Mouse (Mus musculus): Measurements from ENCODE around the gene Nat8l. TPM values are rescaled to one million over a fixed set of nuclear protein-coding genes. Genes with fewer than 3 reads are reported as not detected.
"Not testable (repeated sequence)": the region's sequence is repeated elsewhere in the genome, so short reads cannot be mapped to it uniquely, and the experiment has no call there.

Gene Nat8l
- 0.26 and 0.36 TPM in 2 replicates for polyA plus RNA-seq (2014; fragmentation: Nextera tagmentation; extraction: Ambion mirVana)

DNA sequence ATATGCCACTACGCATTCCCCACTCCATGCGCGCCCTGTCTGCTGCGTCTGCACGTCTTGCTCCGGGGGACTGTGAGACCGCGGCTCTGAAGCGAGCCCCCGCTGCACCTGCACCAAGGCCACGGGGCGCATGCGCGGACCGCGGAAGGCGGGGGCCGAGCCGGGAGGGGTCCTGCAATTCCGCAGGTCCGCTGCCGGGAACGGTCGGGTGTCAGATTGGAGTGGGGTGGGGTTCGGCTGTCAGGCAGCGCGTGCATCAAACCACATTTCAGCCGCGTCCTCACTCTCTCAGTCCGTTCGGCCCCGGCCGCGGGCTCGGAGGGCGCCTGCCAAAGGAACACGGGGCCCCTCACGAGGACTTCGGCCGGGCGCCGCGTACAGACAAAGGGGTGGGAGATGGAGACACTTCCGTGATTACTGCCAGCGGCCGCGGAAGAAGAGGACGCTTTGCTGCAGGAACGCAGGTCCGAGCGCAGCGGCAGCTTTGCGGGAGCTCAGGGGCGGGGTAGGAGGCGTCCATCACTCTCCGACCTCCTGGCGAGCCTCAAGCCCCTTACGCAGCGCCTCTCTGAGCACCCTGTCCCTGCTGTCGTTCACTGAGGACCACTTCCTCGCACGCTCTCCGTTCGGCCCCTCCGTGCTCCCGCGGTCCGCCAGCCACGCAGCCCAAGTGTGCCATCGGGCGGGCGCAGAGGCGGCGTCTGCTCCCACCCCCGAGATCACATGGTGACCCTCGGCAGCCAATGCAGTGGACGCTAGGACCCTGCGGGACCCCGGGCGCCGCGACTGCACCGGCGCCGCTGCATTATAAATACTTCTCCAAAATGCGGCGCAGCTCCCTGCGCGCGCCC, at the start of gene Nat8l:
Gene Nat8l (plus strand): TSS at position 142 of the 851 bp plus-strand sequence.
- under 1% methylated on average over 80 of the region's 90 CpGs for WGBS
- DNase-seq (ENCODE audit: low spot score) (peak; percentile 86), ATAC-seq (replicated peaks; ENCODE audit: insufficient number of reproducible peaks, low FRiP score, low TSS enrichment, low read depth) (peak; percentile 84)
- no peaks in the 10 kb centered on the region for H3K9me3 ChIP-seq (replicated peaks; ENCODE audit: control insufficient read depth, low read length)
- H3K4me2 ChIP-seq (ENCODE audit: low read depth, low read length) = peak within 1 kb of the TSS; percentile 96
- no peaks in the 10 kb centered on the region for H3K36me3 ChIP-seq (replicated peaks; ENCODE audit: control insufficient read depth, insufficient read depth, low read depth, low read length)
- H3K27me3 ChIP-seq (ENCODE audit: control insufficient read depth, insufficient read depth, low read length) = peaks cover 46% of the 10 kb centered on the region
- 0 out of 2 replicates have a peak within 1 kb of the TSS, but pooled peaks have one; percentile 28 for H3K27ac ChIP-seq (replicated peaks; ENCODE audit: low read depth, low read length)
- H3K4me3 ChIP-seq (ENCODE audit: low read depth, low read length) = peak within 1 kb of the TSS; percentile 63
- peak within 1 kb of the TSS; percentile 57 for H3K9ac ChIP-seq (replicated peaks; ENCODE audit: low read length)
- H3K4me1 ChIP-seq (ENCODE audit: control insufficient read depth, insufficient read depth, low read length) = peaks cover 9% of the 10 kb centered on the region

DNA sequence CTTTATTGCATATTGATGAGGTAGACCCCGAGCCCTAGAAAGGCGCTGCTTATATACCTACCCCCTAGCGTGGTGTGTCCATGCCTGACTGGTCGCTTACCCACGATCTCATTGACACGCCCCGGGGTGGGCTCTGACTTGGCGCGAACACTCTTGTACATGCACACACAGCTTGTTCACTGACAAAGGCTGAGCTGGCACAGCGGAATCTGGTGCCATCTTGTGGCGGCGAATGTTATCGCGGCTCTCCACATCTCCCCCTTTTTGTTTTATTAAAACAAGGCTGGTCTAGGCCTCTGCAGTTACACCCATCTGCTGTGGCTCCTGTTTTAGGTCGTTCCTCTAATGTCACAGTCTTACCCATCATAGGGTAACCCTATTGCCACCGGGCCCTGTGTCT, 48.7 kb upstream of the Nat8l start:
- H3K36me3 ChIP-seq (replicated peaks; ENCODE audit: control insufficient read depth, insufficient read depth, low read depth, low read length); H3K9ac ChIP-seq (replicated peaks; ENCODE audit: low read length); H3K4me1 ChIP-seq (ENCODE audit: control insufficient read depth, insufficient read depth, low read length); H3K27ac ChIP-seq (replicated peaks; ENCODE audit: low read depth, low read length); H3K4me2 ChIP-seq (ENCODE audit: low read depth, low read length); ATAC-seq (replicated peaks; ENCODE audit: insufficient number of reproducible peaks, low FRiP score, low TSS enrichment, low read depth); DNase-seq (ENCODE audit: low spot score); H3K4me3 ChIP-seq (ENCODE audit: low read depth, low read length); H3K9me3 ChIP-seq (replicated peaks; ENCODE audit: control insufficient read depth, low read length); H3K27me3 ChIP-seq (ENCODE audit: control insufficient read depth, insufficient read depth, low read length): not testable (repeated sequence)
- 82% methylated on average over 16 of the region's 16 CpGs for WGBS

GRCm38 (mm10) chr5:33948314-33948713, 47.5 kb upstream of the Nat8l start:
- Histone ChIP-seq H3K9me3 (replicated peaks; ENCODE audit: control insufficient read depth, low read length) (no peaks in the 10 kb centered on the region), H3K4me3 (ENCODE audit: low read depth, low read length) (no peak overlapping the region), H3K36me3 (replicated peaks; ENCODE audit: control insufficient read depth, insufficient read depth, low read depth, low read length) (no peaks in the 10 kb centered on the region), H3K4me2 (ENCODE audit: low read depth, low read length) (no peak overlapping the region), H3K4me1 (ENCODE audit: control insufficient read depth, insufficient read depth, low read length) (no peaks in the 10 kb centered on the region), H3K27ac (replicated peaks; ENCODE audit: low read depth, low read length) (no peak overlapping the region), H3K27me3 (ENCODE audit: control insufficient read depth, insufficient read depth, low read length) (no peaks in the 10 kb centered on the region), H3K9ac (replicated peaks; ENCODE audit: low read length) (no peak overlapping the region)
- ATAC-seq (replicated peaks; ENCODE audit: insufficient number of reproducible peaks, low FRiP score, low TSS enrichment, low read depth) (no peak), DNase-seq (ENCODE audit: low spot score) (no peak)
- WGBS = 92% methylated on average over 4 of the region's 4 CpGs

DNA sequence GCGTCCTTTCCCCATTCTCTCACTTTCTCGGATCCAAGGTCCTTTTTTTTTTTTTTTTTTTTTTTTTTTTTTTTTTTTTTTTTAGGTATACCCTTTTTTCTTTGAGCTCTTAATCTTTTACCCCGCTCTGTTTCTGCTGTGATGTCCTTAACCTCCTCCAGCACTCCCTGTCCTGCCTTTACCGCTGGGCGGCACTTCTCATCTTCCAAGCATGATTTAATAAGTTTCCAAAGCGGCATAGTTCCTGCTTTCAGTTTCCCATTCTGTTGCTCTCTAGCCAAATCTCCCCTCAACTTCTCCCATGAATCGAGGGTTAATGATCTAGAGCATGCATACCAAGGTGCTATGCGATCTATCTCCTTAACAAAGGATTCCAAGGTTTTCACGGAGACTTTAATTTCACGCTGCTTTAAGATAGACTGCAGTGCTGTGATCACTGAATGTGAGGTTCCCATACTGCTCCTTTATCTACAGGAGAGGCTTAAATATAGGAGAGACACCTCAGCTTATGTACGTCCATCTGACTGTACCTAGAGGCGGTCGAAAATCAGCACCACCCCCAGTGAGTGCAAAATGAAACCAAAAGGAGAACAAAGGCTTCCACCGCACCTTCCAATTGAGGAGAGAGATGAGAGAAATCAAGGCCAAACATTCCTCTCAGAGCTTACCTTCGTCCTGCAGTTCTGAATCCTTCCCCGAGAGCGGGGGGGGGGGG, 42.2 kb upstream of the Nat8l start:
- no peaks in the 10 kb centered on the region; the same call in 1 of the 2 replicates for H3K9me3 ChIP-seq (replicated peaks; ENCODE audit: control insufficient read depth, low read length)
- no peak for DNase-seq (ENCODE audit: low spot score)
- H3K4me2 ChIP-seq (ENCODE audit: low read depth, low read length) = no peak overlapping the region
- no peak overlapping the region for H3K27ac ChIP-seq (replicated peaks; ENCODE audit: low read depth, low read length)
- H3K4me1 ChIP-seq (ENCODE audit: control insufficient read depth, insufficient read depth, low read length) = no peaks in the 10 kb centered on the region
- no peak for ATAC-seq (replicated peaks; ENCODE audit: insufficient number of reproducible peaks, low FRiP score, low TSS enrichment, low read depth)
- H3K27me3 ChIP-seq (ENCODE audit: control insufficient read depth, insufficient read depth, low read length) = no peaks in the 10 kb centered on the region
- no peaks in the 10 kb centered on the region for H3K36me3 ChIP-seq (replicated peaks; ENCODE audit: control insufficient read depth, insufficient read depth, low read depth, low read length)
- H3K9ac ChIP-seq (replicated peaks; ENCODE audit: low read length) = no peak overlapping the region
- H3K4me3 ChIP-seq (ENCODE audit: low read depth, low read length) = no peak overlapping the region
- WGBS = 87% methylated on average over 17 of the region's 17 CpGs

GRCm38 (mm10) chr5:33954354-33954753, 41.4 kb upstream of the Nat8l start:
- no peak for ATAC-seq (replicated peaks; ENCODE audit: insufficient number of reproducible peaks, low FRiP score, low TSS enrichment, low read depth)
- no peaks in the 10 kb centered on the region for H3K36me3 ChIP-seq (replicated peaks; ENCODE audit: control insufficient read depth, insufficient read depth, low read depth, low read length)
- no peaks in the 10 kb centered on the region for H3K27me3 ChIP-seq (ENCODE audit: control insufficient read depth, insufficient read depth, low read length)
- no peaks in the 10 kb centered on the region for H3K4me1 ChIP-seq (ENCODE audit: control insufficient read depth, insufficient read depth, low read length)
- H3K27ac ChIP-seq (replicated peaks; ENCODE audit: low read depth, low read length) = no peak overlapping the region
- no peak overlapping the region for H3K9ac ChIP-seq (replicated peaks; ENCODE audit: low read length)
- H3K4me2 ChIP-seq (ENCODE audit: low read depth, low read length) = no peak overlapping the region
- H3K9me3 ChIP-seq (replicated peaks; ENCODE audit: control insufficient read depth, low read length) = no peaks in the 10 kb centered on the region; the same call in 1 of the 2 replicates
- peak; percentile 60 for DNase-seq (ENCODE audit: low spot score)
- H3K4me3 ChIP-seq (ENCODE audit: low read depth, low read length) = no peak overlapping the region
- WGBS = 44% methylated on average over 10 of the region's 10 CpGs

DNA sequence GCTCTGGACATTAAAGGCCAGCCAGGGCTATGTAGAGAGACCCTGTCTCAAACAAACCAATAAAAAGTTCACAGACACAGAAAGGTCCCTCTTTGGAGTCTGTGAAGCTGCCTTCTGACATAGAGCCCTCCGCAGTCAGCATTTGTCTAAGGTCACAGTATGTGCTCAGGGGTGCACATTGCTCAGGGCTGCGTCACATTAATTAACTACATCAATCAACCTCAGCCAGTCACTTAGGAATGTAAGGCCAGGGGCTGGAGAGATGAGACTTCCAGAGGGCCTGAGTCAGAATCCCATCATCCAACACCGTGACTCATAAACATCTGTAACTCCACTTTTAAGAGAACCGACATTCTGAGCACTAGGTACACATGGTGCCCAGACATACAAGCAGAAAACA, 39.9 kb upstream of the Nat8l start:
- 79% methylated on average over 4 of the region's 4 CpGs for WGBS
- Histone ChIP-seq H3K9ac (replicated peaks; ENCODE audit: low read length) (no peak overlapping the region), H3K27me3 (ENCODE audit: control insufficient read depth, insufficient read depth, low read length) (no peaks in the 10 kb centered on the region), H3K36me3 (replicated peaks; ENCODE audit: control insufficient read depth, insufficient read depth, low read depth, low read length) (no peaks in the 10 kb centered on the region), H3K27ac (replicated peaks; ENCODE audit: low read depth, low read length) (no peak overlapping the region), H3K4me1 (ENCODE audit: control insufficient read depth, insufficient read depth, low read length) (no peaks in the 10 kb centered on the region), H3K4me3 (ENCODE audit: low read depth, low read length) (no peak overlapping the region), H3K4me2 (ENCODE audit: low read depth, low read length) (no peak overlapping the region), H3K9me3 (replicated peaks; ENCODE audit: control insufficient read depth, low read length) (no peaks in the 10 kb centered on the region; the same call in 1 of the 2 replicates)
- ATAC-seq (replicated peaks; ENCODE audit: insufficient number of reproducible peaks, low FRiP score, low TSS enrichment, low read depth) (no peak), DNase-seq (ENCODE audit: low spot score) (no peak)

- H3K4me2 ChIP-seq (ENCODE audit: low read depth, low read length) = no peak overlapping the region
- WGBS = 82% methylated on average over 4 of the region's 4 CpGs
- no peak overlapping the region for H3K4me3 ChIP-seq (ENCODE audit: low read depth, low read length)
- no peaks in the 10 kb centered on the region for H3K9me3 ChIP-seq (replicated peaks; ENCODE audit: control insufficient read depth, low read length)
- ATAC-seq (replicated peaks; ENCODE audit: insufficient number of reproducible peaks, low FRiP score, low TSS enrichment, low read depth) = no peak
- no peaks in the 10 kb centered on the region for H3K36me3 ChIP-seq (replicated peaks; ENCODE audit: control insufficient read depth, insufficient read depth, low read depth, low read length)
- no peaks in the 10 kb centered on the region for H3K27me3 ChIP-seq (ENCODE audit: control insufficient read depth, insufficient read depth, low read length)
- H3K27ac ChIP-seq (replicated peaks; ENCODE audit: low read depth, low read length) = no peak overlapping the region
- H3K9ac ChIP-seq (replicated peaks; ENCODE audit: low read length) = no peak overlapping the region
- no peak for DNase-seq (ENCODE audit: low spot score)
- H3K4me1 ChIP-seq (ENCODE audit: control insufficient read depth, insufficient read depth, low read length) = no peaks in the 10 kb centered on the region
These were observed 36.4 kb upstream of the Nat8l start for GRCm38 (mm10) chr5:33959382-33959781.

DNA sequence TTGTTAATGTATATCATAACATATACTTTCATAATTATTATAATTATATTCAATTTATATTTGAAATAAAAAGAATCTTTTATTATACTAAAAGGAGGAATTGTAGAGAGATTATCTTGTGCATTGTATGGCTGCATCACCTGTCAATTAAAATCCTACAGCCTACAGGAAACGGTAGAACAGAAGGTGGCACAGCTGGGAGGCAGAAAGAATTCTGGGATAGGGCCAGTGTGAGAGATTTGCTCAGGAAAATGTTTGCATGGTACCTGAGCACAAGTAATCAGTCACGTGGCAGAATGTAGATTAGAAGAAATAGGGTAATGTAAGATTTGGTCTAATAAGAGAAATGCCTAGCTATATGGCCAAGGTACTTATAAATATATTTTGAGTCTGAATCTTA, 21.0 kb upstream of the Nat8l start:
- Histone ChIP-seq H3K4me2 (ENCODE audit: low read depth, low read length) (no peak overlapping the region), H3K9ac (replicated peaks; ENCODE audit: low read length) (no peak overlapping the region), H3K9me3 (replicated peaks; ENCODE audit: control insufficient read depth, low read length) (no peaks in the 10 kb centered on the region; the same call in 1 of the 2 replicates), H3K27ac (replicated peaks; ENCODE audit: low read depth, low read length) (no peak overlapping the region), H3K27me3 (ENCODE audit: control insufficient read depth, insufficient read depth, low read length) (no peaks in the 10 kb centered on the region), H3K4me3 (ENCODE audit: low read depth, low read length) (no peak overlapping the region), H3K4me1 (ENCODE audit: control insufficient read depth, insufficient read depth, low read length) (no peaks in the 10 kb centered on the region), H3K36me3 (replicated peaks; ENCODE audit: control insufficient read depth, insufficient read depth, low read depth, low read length) (no peaks in the 10 kb centered on the region)
- ATAC-seq (replicated peaks; ENCODE audit: insufficient number of reproducible peaks, low FRiP score, low TSS enrichment, low read depth) = no peak
- DNase-seq (ENCODE audit: low spot score) = no peak
- WGBS = 67% methylated on average over 2 of the region's 2 CpGs

Data from embryonic facial prominence, embryonic 11.5 days (tissue).